Mouse (Mus musculus): ENCODE measurements around the gene S100z.

The S100z gene

DNA sequence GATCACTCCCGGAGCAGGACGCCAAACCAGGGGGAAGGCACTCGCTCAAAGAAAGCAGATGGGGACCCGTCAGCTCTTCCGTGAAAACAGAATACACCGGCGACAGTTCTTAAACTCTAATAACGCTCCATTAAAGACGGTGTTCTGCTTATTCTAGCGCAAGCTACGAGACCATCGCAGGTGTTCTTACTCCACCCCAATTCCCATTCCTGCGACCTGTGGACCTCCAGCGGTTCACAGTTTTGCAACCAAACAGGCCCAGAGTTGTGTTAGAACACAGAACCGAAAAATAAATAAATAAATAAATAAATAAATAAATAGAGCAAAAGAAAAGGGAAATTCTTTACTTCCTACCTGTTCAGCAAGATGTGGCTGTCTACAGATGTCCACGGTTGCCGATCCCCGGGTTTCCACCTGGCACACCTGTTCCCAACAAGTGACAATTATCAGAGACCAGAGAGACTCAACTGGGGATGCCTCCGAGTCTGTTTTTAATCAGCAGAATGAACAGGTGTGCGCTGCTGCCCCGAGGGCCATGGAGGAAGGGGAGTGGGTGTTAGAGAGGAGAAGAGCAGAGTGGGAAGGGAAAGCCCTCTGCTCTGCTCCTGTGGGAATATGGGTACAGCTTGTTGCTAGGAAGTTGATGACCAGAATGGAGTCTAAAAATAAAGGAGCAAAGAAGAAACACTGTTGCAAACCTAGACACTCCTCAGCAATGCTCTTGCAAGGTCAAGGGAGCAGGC lies at the start of gene S100z:
Gene S100z, minus strand, starts transcription at position 51 of the 743 bp plus-strand sequence.
- DNase-seq (ENCODE audit: low spot score), result no peak

DNA sequence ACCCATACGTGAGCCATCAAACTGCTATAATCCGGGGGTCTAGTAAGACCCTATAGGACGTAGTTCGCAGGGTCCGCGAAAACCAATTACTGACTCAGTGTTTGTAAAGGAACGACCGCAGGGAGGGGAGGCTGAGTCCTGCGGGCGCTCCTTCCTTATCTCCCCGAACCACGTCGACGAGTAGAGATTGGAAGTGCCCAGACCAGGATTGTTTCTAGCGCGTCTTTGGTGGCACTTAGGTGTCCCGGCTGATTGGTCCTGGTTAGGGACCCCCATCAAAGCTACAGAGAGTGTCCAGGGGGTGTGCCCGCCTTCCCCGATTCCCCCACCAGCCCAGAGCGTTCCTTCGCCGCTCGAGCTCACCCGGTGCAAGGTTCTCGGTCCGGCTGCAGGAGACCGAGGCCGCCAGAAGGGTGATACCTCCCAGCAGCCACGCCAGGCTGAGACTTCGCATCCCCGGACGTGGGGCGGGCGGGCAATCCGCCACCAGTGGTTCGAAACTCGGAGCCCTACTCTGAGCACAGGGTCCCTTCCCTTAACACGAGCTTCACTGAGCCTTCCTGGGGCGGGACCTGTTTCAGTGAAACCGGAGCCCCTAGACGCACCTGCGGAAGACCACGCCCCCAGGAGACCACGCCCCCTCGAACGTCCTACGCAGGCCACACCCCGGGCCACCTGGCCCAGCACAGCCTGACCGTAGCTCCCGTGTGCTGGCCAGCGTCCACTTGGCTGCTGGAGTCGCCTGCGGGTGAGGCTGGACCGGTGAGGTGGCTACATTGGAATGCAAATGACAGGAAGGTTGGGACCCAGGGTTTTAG lies 46.4 kb upstream of the S100z start, which contains the start of gene F2rl1:
Gene F2rl1, minus strand, starts transcription at position 554 of the 818 bp plus-strand sequence.
- peak; percentile 91 for DNase-seq (ENCODE audit: low spot score)

DNA sequence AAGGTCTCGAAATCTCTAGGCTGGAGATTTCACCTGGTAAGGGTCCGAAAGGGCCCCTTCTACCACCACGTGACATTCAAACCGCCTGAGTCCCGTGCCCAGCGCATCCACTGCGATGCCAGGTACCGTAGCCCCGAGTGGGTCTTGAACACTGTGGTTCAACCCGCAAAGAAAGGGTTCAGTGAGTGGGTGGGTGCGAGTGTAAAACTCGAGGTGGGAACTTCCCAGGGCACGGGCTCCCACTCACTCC lies 45.8 kb upstream of the S100z start:
- no peak for DNase-seq (ENCODE audit: low spot score)

- peak; percentile 65 for DNase-seq (ENCODE audit: low spot score)
These were observed 45.3 kb upstream of the S100z start for GRCm38 (mm10) chr13:95523659-95524423.

DNA sequence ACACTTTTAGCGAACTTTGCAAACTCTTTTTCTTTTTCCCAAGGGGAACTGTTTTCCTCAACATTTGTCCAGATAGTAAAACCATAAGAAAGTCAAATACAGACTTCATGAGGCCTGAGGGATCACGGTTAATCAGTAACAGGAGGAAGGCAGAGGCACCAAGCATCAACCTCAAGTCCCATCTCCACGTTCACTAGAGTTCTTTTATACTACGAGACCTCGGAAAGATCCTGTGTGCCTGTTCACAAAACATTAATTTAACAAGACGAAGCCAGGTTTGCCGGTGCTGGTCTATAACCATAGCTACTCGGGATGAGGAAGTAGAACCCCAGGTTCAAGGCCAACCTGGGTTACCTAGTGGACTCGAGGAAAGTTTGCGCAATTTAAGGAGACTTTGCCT lies 43.7 kb upstream of the S100z start:
- DNase-seq (ENCODE audit: low spot score), result no peak

- DNase-seq (ENCODE audit: low spot score), result no peak
These were observed 42.5 kb upstream of the S100z start for GRCm38 (mm10) chr13:95521029-95521428.

GRCm38 (mm10) chr13:95514756-95515155 lies 36.2 kb upstream of the S100z start:
- DNase-seq (ENCODE audit: low spot score), result no peak

DNA sequence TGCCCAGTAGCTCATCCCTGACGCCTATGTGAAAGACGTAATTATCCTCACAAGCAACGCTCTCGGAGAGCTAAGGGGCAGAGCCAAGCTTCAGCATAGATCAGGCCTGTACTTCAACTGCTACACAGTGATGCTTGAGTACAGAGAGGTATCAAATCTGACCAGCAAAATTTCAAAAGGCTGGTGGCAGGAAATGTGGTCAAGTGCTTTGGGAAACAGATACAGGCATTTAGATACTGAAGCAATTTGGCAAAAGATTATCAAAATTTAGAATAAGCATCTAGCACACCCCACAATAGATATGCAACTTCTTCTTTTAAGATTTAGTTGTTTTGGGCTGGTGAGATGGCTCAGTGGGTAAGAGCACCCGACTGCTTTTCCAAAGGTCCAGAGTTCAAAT lies 31.5 kb upstream of the S100z start:
- no peak for DNase-seq (ENCODE audit: low spot score)

GRCm38 (mm10) chr13:95503279-95503917 lies 24.9 kb upstream of the S100z start:
- DNase-seq (ENCODE audit: low spot score), result peak; percentile 23

DNA sequence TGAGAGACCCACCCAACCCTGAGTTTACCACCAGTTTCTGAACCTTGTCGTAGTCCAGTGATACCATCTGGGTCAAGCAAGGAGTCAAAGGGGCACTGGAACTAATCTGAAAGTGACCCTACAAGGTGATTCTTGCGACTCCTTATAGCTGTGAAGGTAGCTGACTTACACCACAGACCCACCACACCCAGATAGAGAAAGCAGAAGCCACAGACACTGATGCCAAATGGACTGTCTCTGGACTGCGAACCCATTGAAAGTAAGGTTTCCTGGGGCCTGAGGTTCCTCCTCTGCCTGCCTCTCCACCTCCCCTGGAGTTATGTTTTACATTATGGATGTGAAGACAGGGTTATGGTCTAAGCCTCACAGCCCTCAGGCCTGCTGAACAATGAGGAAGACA lies 18.1 kb upstream of the S100z start:
- no peak for DNase-seq (ENCODE audit: low spot score)

DNA sequence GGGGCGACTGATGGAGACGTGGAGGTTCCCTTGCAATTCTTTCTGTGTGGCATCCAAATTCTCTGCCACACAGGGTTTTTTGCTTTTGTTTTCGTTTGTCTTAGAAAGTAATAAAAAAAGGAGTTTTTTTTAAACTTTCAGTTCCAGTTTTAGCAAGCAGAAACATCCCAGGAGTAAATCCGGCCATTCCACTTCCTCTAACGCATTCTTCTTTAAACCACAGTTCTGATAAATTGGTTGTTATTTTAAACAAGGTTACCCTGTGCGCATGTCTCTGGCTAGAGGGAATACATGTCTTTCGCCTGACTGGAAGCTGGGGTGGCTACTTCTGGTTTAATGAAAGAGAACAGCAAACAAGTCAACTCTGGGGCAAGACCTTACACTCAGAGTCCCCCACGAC lies 16.3 kb upstream of the S100z start:
- DNase-seq (ENCODE audit: low spot score), result no peak

GRCm38 (mm10) chr13:95493296-95493695 lies 14.8 kb upstream of the S100z start:
- DNase-seq (ENCODE audit: low spot score), result no peak

GRCm38 (mm10) chr13:95491327-95491726 lies 12.8 kb upstream of the S100z start:
- DNase-seq (ENCODE audit: low spot score), result no peak

- DNase-seq (ENCODE audit: low spot score), result peak; percentile 64
These were observed 6.1 kb upstream of the S100z start for GRCm38 (mm10) chr13:95484664-95485063.

DNA sequence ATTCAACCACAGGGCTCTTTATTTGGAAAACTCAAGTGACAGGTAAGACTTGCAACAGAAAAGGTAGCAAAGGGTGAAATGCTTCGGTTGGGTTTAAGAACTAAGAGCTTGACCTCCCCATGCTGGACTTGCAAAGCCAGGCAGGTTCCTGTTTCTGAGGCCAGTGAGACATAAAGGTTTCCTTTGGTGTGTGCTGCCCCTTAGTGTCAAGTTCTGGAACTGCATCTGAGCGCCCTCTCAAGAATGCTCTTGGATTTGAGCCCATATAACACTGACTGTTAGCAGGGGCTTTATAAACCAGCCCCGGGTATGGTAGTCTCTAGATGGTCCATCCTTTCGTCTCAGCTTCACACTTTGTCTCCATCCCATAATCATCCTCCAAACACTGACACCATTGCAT lies 2.9 kb upstream of the S100z start:
- DNase-seq (ENCODE audit: low spot score), result peak; percentile 73

DNA sequence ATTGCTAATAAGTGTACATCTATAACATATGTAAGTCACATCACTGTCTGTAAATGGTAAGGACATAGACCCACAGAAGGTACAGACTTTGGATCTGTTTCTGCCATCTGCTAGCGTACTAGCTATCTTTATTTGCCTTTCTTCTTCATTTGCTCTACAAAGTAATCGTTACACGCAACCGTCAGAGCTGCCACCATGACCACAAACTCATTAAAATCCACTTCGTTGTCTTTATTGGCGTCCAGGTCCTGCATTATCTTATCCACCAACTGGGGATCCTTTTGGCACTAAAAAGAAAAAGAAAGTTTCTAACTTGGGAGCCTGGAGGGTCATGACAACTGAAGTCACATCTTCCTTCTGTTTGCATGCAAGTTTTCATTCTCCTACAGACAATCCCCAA lies 1.3 kb downstream of the S100z start:
- DNase-seq (ENCODE audit: low spot score), result no peak

DNA sequence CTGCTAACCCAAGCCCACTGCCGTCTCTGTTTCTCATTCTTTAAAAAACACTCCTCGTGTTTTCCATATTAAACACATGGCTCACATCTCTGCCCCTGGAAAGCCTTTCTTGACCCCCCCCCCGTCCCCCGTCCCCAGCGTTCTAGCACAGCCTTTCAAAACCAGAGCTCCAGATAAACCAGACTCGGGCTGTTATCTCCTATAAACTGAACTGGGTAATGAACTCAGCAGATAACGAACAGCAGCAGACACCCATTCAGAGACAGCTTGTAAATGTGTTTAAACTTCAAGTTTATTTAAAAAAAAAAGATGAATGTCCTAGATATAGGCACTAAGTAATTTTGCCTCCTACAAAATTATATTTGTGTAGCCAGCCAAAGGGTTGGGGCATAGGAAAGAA lies 3.4 kb downstream of the S100z start:
- no peak for DNase-seq (ENCODE audit: low spot score)

GRCm38 (mm10) chr13:95474294-95474693 lies 4.2 kb downstream of the S100z start:
- DNase-seq (ENCODE audit: low spot score), result no peak

DNA sequence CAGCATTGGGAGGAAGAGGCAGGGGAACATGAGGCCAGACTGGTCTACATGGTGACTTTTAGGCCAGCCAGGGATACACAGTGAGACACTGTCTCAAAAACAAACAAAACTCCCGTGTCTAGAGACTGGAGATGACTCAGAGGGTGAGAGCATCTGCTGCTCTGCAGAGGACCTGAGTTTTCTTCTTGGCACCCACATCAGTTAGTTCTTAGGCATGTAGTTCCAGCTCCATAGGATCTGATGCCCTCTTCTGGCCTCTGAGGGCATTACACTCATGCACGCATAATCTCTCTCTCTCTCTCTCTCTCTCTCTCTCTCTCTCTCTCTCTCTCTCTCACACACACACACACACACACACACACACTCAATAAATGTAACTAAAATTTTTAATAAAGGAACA lies 7.6 kb downstream of the S100z start:
- DNase-seq (ENCODE audit: low spot score), result no peak

DNA sequence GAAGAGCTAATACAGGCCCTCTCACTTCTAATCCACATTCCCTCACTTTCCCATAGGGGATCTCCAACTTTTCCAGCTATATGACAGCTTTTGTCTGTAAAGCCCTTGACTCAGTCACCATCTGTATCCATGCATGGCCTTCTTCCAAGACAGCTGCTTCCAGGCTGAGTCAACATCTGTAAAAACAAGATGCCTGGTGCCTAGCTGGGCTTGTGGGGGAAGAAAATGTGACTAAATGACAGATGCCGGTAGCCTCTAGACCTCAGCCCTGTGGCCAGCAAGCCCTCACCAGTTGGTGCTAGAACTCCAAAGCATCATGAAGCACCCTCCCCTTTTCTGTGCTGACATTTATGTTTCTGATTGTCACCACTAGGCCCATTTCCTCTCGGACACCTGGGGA lies 27.0 kb downstream of the S100z start:
- DNase-seq (ENCODE audit: low spot score), result no peak

DNA sequence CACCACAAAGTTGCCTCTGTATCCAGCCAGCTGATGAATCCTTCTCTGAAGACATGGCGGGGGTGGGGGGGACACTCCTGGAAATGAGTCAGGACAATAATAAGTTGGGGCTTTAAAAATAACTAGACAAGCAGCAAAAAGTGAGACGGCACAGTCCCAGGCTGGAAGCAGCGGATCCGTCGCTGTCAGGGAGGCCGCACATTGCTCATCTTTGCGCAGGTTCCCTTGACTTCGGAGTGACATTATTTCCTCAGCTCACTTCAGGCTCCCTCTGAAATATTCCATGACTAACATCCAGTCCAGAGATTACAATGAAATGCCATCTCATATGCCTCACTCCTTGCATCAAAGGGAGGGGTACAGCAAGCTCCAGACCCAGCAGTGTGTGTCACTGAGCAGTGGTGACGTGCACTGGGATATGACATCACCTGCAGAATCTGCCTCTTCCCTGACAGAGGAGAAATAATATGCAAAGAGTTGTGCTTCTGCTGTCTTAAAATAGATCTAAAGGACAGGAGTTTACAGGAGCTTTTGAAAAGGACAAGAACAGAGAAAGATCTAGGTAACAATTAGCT lies 27.8 kb downstream of the S100z start:
- DNase-seq (ENCODE audit: low spot score), result no peak

DNA sequence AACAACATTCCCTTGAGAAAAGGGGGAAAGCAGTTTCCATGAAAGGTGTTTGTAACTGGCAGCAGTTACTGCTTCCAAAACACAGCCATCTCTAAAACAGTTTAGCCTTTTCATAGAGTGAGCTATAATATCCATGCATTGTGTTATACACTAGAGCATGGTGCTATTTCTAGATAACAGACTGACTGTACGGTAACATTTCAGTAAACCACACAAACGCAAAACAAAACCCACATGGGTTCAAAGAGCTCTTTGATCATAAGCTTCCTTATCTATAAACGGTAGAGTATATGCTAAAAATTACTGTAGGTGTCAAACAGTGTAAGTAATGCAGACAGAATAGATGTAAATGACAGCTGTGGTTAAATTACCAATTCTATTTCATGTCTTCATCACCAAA lies 28.8 kb downstream of the S100z start:
- DNase-seq (ENCODE audit: low spot score), result no peak
